Mouse (Mus musculus): ENCODE data around the gene Pald1.

DNA sequence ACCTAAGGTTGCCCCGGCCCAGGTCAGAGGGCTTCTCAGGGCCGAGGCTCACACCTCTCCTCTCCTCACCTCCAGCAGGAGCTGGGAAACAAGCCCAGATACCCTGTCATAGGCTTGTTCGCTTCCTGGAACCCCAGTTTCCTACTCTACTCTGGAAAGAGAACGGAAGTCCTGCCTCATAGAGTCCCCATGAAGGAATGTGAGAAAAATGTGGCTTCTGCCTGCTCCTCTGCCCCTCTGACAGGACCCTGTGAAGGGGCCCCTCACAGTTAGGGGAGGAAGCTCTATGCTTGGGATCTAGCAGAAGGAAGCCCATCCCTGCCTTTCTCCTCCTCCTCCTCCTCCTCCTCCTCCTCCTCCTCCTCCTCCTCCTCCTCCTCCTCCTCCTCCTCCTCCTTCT is 9.3 kb upstream of the Pald1 start:
- TF ChIP-seq CTCF (IDR thresholded peaks at IDR 0.05; ENCODE audit: control insufficient read depth, insufficient read depth, insufficient replicate concordance, low read depth, low read length) = no peak
- TF ChIP-seq POLR2A (IDR thresholded peaks at IDR 0.05; ENCODE audit: control insufficient read depth, low read depth, low read length) = no peak
